Mouse (Mus musculus): ENCODE measurements around the gene Plbd2. TPM values are rescaled to one million over a fixed set of nuclear protein-coding genes. Genes with fewer than 3 reads are reported as not detected.

Plbd2 gene
- polyA plus RNA-seq, 1 experiment, result 35.6 TPM

- Histone ChIP-seq H3K27ac (ENCODE audit: insufficient read depth, low read length) (peak overlapping the region; percentile 73), H3K4me1 (ENCODE audit: control insufficient read depth, insufficient read depth, insufficient read length) (peaks cover 4% of the 10 kb centered on the region; the same call in 1 of the 2 replicates), H3K27me3 (ENCODE audit: control insufficient read depth, insufficient read depth, low read length) (no peaks in the 10 kb centered on the region), H3K36me3 (ENCODE audit: control insufficient read depth, insufficient read depth, low read length) (no peaks in the 10 kb centered on the region; the same call in 1 of the 2 replicates), H3K4me3 (ENCODE audit: extremely low read depth, insufficient read depth, insufficient read length) (peak overlapping the region; percentile 83; the same call in 1 of the 2 replicates)
- TF ChIP-seq CTCF (IDR thresholded peaks at IDR 0.05; ENCODE audit: extremely low read depth, insufficient read depth, insufficient read length, insufficient replicate concordance), result no peak
- no peak for TF ChIP-seq POLR2A (IDR thresholded peaks at IDR 0.05; ENCODE audit: low read depth, low read length)
- DNase-seq (ENCODE audit: low read depth in 1 of 2, low spot score in 2 of 2), result no peak
- 5% methylated on average over 14 of the region's 14 CpGs for WGBS
These were observed 8.3 kb upstream of the Plbd2 start for GRCm38 (mm10) chr5:120511643-120512220.

GRCm38 (mm10) chr5:120510982-120511642, 7.7 kb upstream of the Plbd2 start, which contains the start of gene Slc8b1:
Slc8b1 (plus strand) TSS chr5:120511168.
- 1% methylated on average over 36 of the region's 36 CpGs for WGBS
- no peaks in the 10 kb centered on the region for H3K27me3 ChIP-seq (ENCODE audit: control insufficient read depth, insufficient read depth, low read length)
- TF ChIP-seq POLR2A (IDR thresholded peaks at IDR 0.05; ENCODE audit: low read depth, low read length) (peak; percentile 66), CTCF (IDR thresholded peaks at IDR 0.05; ENCODE audit: extremely low read depth, insufficient read depth, insufficient read length, insufficient replicate concordance) (no peak)
- peak within 1 kb of the TSS; percentile 83 for H3K4me3 ChIP-seq (ENCODE audit: extremely low read depth, insufficient read depth, insufficient read length)
- peak within 1 kb of the TSS; percentile 73 for H3K27ac ChIP-seq (ENCODE audit: insufficient read depth, low read length)
- DNase-seq (ENCODE audit: low read depth in 1 of 2, low spot score in 2 of 2), result peak; percentile 82 to 96
- H3K4me1 ChIP-seq (ENCODE audit: control insufficient read depth, insufficient read depth, insufficient read length), result peaks cover 4% of the 10 kb centered on the region; the same call in 1 of the 2 replicates
- H3K36me3 ChIP-seq (ENCODE audit: control insufficient read depth, insufficient read depth, low read length), result no peaks in the 10 kb centered on the region; the same call in 1 of the 2 replicates

- TF ChIP-seq POLR2A (IDR thresholded peaks at IDR 0.05; ENCODE audit: low read depth, low read length) (no peak), CTCF (IDR thresholded peaks at IDR 0.05; ENCODE audit: extremely low read depth, insufficient read depth, insufficient read length, insufficient replicate concordance) (no peak)
- Histone ChIP-seq H3K27me3 (ENCODE audit: control insufficient read depth, insufficient read depth, low read length) (no peaks in the 10 kb centered on the region), H3K36me3 (ENCODE audit: control insufficient read depth, insufficient read depth, low read length) (no peaks in the 10 kb centered on the region), H3K4me3 (ENCODE audit: extremely low read depth, insufficient read depth, insufficient read length) (no peak overlapping the region), H3K4me1 (ENCODE audit: control insufficient read depth, insufficient read depth, insufficient read length) (peaks cover 4% of the 10 kb centered on the region), H3K27ac (ENCODE audit: insufficient read depth, low read length) (no peak overlapping the region)
- DNase-seq (ENCODE audit: low read depth in 1 of 2, low spot score in 2 of 2), result no peak
- WGBS, result 74% methylated on average over 4 of the region's 4 CpGs
These were observed 3.9 kb upstream of the Plbd2 start for GRCm38 (mm10) chr5:120507311-120507710.

- no peak for TF ChIP-seq CTCF (IDR thresholded peaks at IDR 0.05; ENCODE audit: extremely low read depth, insufficient read depth, insufficient read length, insufficient replicate concordance)
- no peak for TF ChIP-seq POLR2A (IDR thresholded peaks at IDR 0.05; ENCODE audit: low read depth, low read length)
- Histone ChIP-seq H3K36me3 (ENCODE audit: control insufficient read depth, insufficient read depth, low read length) (no peaks in the 10 kb centered on the region), H3K4me1 (ENCODE audit: control insufficient read depth, insufficient read depth, insufficient read length) (peaks cover 3% of the 10 kb centered on the region), H3K4me3 (ENCODE audit: extremely low read depth, insufficient read depth, insufficient read length) (no peak overlapping the region), H3K27me3 (ENCODE audit: control insufficient read depth, insufficient read depth, low read length) (no peaks in the 10 kb centered on the region), H3K27ac (ENCODE audit: insufficient read depth, low read length) (no peak overlapping the region)
- 75% methylated on average over 9 of the region's 9 CpGs for WGBS
- DNase-seq (ENCODE audit: low read depth in 1 of 2, low spot score in 2 of 2), result no peak
These were observed 3.1 kb upstream of the Plbd2 start for GRCm38 (mm10) chr5:120506490-120506889.

- Histone ChIP-seq H3K27ac (ENCODE audit: insufficient read depth, low read length) (no peak overlapping the region), H3K36me3 (ENCODE audit: control insufficient read depth, insufficient read depth, low read length) (no peaks in the 10 kb centered on the region), H3K27me3 (ENCODE audit: control insufficient read depth, insufficient read depth, low read length) (no peaks in the 10 kb centered on the region), H3K4me3 (ENCODE audit: extremely low read depth, insufficient read depth, insufficient read length) (no peak overlapping the region), H3K4me1 (ENCODE audit: control insufficient read depth, insufficient read depth, insufficient read length) (peaks cover 3% of the 10 kb centered on the region)
- 66% methylated on average over 9 of the region's 9 CpGs for WGBS
- DNase-seq (ENCODE audit: low read depth in 1 of 2, low spot score in 2 of 2), result no peak
- TF ChIP-seq POLR2A (IDR thresholded peaks at IDR 0.05; ENCODE audit: low read depth, low read length) (no peak), CTCF (IDR thresholded peaks at IDR 0.05; ENCODE audit: extremely low read depth, insufficient read depth, insufficient read length, insufficient replicate concordance) (no peak)
These were observed 2.4 kb upstream of the Plbd2 start for GRCm38 (mm10) chr5:120505781-120506180.

GRCm38 (mm10) chr5:120505368-120505767, 1.9 kb upstream of the Plbd2 start:
- WGBS, result 21% methylated on average over 16 of the region's 16 CpGs
- peak in 1 of 2 experiments; percentile 51 for DNase-seq (ENCODE audit: low read depth in 1 of 2, low spot score in 2 of 2)
- no peaks in the 10 kb centered on the region for H3K27me3 ChIP-seq (ENCODE audit: control insufficient read depth, insufficient read depth, low read length)
- H3K27ac ChIP-seq (ENCODE audit: insufficient read depth, low read length), result no peak overlapping the region
- TF ChIP-seq POLR2A (IDR thresholded peaks at IDR 0.05; ENCODE audit: low read depth, low read length), result no peak
- TF ChIP-seq CTCF (IDR thresholded peaks at IDR 0.05; ENCODE audit: extremely low read depth, insufficient read depth, insufficient read length, insufficient replicate concordance), result peak; percentile 95
- peaks cover 3% of the 10 kb centered on the region for H3K4me1 ChIP-seq (ENCODE audit: control insufficient read depth, insufficient read depth, insufficient read length)
- no peaks in the 10 kb centered on the region for H3K36me3 ChIP-seq (ENCODE audit: control insufficient read depth, insufficient read depth, low read length)
- no peak overlapping the region for H3K4me3 ChIP-seq (ENCODE audit: extremely low read depth, insufficient read depth, insufficient read length)
